Mouse (Mus musculus) ES-E14 (cell line): Measurements from ENCODE around the gene Gpr3. TPM values are rescaled to one million over a fixed set of nuclear protein-coding genes. Genes with fewer than 3 reads are reported as not detected.

Source experiments
- DNase-seq: peaks from one replicate; pipeline ENCODE4 v3.0.0-alpha.2; 2013; ENCODE audit warnings: low read depth, low spot score
- H3K27ac ChIP-seq: 2 replicates; pipeline ENCODE4 v1.5.1; 2012; ENCODE audit warnings: low read depth, mild to moderate bottlenecking, low read length, moderate library complexity, mixed read lengths; ENCODE audit not compliant: poor library complexity, insufficient read depth, severe bottlenecking
- H3K36me3 ChIP-seq: 2 replicates; pipeline ENCODE4 v1.6.1; 2012; ENCODE audit warnings: mild to moderate bottlenecking, low read length, moderate library complexity, mixed read lengths; ENCODE audit not compliant: control insufficient read depth, poor library complexity, insufficient read depth, severe bottlenecking
- H3K4me1 ChIP-seq, 2 experiments: fragments of 150-350 bp in 1 of 2; sonication (generic) in 1 of 2; 2 replicates each; pipeline ENCODE4 v1.6.1; 2012; ENCODE audit warnings: low read length in 2 of 2, mild to moderate bottlenecking in 1 of 2, mixed read lengths in 1 of 2; ENCODE audit not compliant: control insufficient read depth in 2 of 2, insufficient read depth in 2 of 2, poor library complexity in 1 of 2
- H3K4me3 ChIP-seq, 2 experiments: fragments of 150-350 bp in 1 of 2; sonication (generic) in 1 of 2; 2 replicates each; pipeline ENCODE4 v1.5.1; 2012; ENCODE audit warnings: low read length in 2 of 2, low read depth in 1 of 2, mild to moderate bottlenecking in 1 of 2, mixed read lengths in 1 of 2; ENCODE audit not compliant: insufficient read depth in 1 of 2, poor library complexity in 1 of 2, severe bottlenecking in 1 of 2
- H3K9ac ChIP-seq: 2 replicates; pipeline ENCODE4 v1.6.1; 2012; ENCODE audit warnings: low read depth, mild to moderate bottlenecking, low read length, mixed read lengths; ENCODE audit not compliant: poor library complexity, insufficient read depth, severe bottlenecking
- H3K9me3 ChIP-seq: fragments of 150-350 bp; sonication (generic); 2 replicates; pipeline ENCODE4 v1.6.1; 2012; ENCODE audit warnings: low read depth, mild to moderate bottlenecking, low read length; ENCODE audit not compliant: control insufficient read depth, insufficient read depth
- CHD2 ChIP-seq: IDR thresholded peaks from 2 replicates; pipeline ENCODE4 v1.6.1; 2014; ENCODE audit warnings: mild to moderate bottlenecking, low read depth, low read length, inconsistent platforms
- HCFC1 ChIP-seq: IDR thresholded peaks from 2 replicates; pipeline ENCODE4 v1.6.1; 2012; ENCODE audit warnings: low read length, inconsistent platforms, borderline replicate concordance; ENCODE audit not compliant: insufficient read depth
- MAFK ChIP-seq: IDR thresholded peaks from 2 replicates; pipeline ENCODE4 v1.6.1; 2014; ENCODE audit warnings: mild to moderate bottlenecking, low read depth, low read length, inconsistent platforms; ENCODE audit not compliant: insufficient read depth
- ZC3H11A ChIP-seq: IDR thresholded peaks from 2 replicates; pipeline ENCODE4 v1.6.1; 2012; ENCODE audit warnings: low read depth, mild to moderate bottlenecking, inconsistent platforms, low read length, borderline replicate concordance
- ZNF384 ChIP-seq: IDR thresholded peaks from 2 replicates; pipeline ENCODE4 v1.6.1; 2012; ENCODE audit warnings: low read depth, low read length, inconsistent platforms
- in situ Hi-C, 2 experiments: fragments of 600-800 bp; cut with MboI; formaldehyde crosslinking; loops; one replicate each; pipeline ENCODE4 v1.15.1; 2025; ENCODE audit warnings: low sequenced_read_pairs in 2 of 2, inconsistent platforms in 1 of 2; ENCODE audit not compliant: unreplicated experiment in 2 of 2
- total RNA-seq: library from RNA; depleted of rRNA; stranded (reverse); fragments of 300-350 nt; gene quantifications from 2 replicates; pipeline ENCODE4 v1.2.3, GENCODE M21; 2012

Gene Gpr3
- total RNA-seq, 1 experiment = 0.85 TPM

DNA sequence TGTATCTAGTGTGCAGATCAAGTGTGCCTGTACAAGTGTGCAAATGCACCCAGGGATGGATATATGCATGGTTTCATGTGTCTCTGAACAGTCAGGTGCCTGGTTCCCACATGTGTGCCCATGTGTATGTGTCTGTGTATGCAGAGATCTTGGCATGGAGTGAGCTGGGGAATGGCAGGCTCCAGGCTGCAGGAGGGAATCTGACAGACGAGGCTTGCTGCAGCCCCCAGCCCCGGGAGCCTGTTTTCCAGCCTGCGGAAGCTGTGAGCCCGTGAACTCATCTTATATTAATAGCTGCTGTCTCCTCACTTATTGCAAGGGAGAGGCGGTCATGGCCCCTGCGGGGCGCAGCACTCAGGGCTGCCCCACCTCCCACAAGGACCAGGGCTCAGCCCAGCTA is 8.0 kb downstream of the Gpr3 start:
- Histone ChIP-seq H3K9me3 (no peaks in the 10 kb centered on the region), H3K4me3 (no peak overlapping the region), H3K36me3 (no peaks in the 10 kb centered on the region), H3K27ac (no peak overlapping the region), H3K4me1 (peaks cover 3 to 24% of the 10 kb centered on the region in 2 experiments; a peak in 3 of 4 replicates), H3K9ac (no peak overlapping the region)
- DNase-seq = no peak
- TF ChIP-seq CHD2 (no peak), MAFK (no peak), ZC3H11A (no peak), ZNF384 (no peak), HCFC1 (no peak)
- in situ Hi-C loops = no loop called here

DNA sequence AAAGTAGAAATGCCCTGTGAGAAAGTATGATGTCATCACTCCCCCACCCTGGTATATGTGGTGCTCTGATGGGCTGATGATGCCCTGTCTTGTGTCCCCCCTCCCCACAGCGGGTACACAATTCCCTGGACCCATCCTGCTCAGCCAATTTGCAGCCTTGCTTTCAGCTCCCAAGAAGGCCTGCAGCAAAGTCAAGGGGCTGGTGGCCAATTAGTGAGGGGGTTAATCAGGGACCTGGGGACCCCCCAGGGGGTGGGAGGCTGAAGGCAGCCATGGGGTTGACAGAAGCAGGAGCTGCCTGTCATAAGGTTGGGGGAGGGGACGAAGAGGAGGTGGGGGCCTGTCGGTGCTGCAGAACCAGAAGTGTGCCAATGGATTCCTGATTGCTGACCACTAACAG is 8.7 kb downstream of the Gpr3 start:
- no peak overlapping the region for H3K4me3 ChIP-seq
- no peak for TF ChIP-seq MAFK
- TF ChIP-seq CHD2 = no peak
- TF ChIP-seq ZNF384 = no peak
- TF ChIP-seq HCFC1 = no peak
- H3K9ac ChIP-seq = no peak overlapping the region
- no peak for DNase-seq
- H3K4me1 ChIP-seq = peaks cover 3 to 28% of the 10 kb centered on the region in 2 experiments; a peak in 3 of 4 replicates
- no peaks in the 10 kb centered on the region for H3K36me3 ChIP-seq
- no peak overlapping the region for H3K27ac ChIP-seq
- H3K9me3 ChIP-seq = no peaks in the 10 kb centered on the region
- in situ Hi-C loops = no loop called here

DNA sequence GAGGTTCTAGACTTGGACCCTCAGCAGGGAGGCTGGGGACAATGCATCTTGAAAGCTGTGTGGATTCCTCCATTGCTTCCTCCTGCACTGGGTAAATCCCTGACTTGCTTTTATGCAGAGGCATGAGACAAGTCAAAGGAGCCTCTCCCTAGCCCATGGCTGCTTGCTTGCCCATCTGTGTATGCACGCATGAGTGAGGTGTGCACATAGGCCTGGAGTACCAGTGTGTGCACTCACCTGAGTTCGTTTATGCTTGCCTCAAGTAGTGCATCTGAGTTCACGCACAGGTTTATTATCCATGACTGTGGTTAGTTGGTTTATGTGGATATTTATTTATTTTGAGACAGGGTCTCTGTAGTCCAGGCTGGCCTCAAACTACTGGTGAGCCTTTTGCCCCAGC is 10.1 kb downstream of the Gpr3 start:
- TF ChIP-seq ZC3H11A = no peak
- TF ChIP-seq MAFK = no peak
- TF ChIP-seq CHD2 = no peak
- no peak for TF ChIP-seq ZNF384
- TF ChIP-seq HCFC1 = no peak
- H3K4me1 ChIP-seq = peaks cover 5 to 35% of the 10 kb centered on the region in 2 experiments; a peak in 3 of 4 replicates
- no peak for DNase-seq
- H3K4me3 ChIP-seq = no peak overlapping the region
- no peak overlapping the region; the same call in 1 of the 2 replicates for H3K27ac ChIP-seq
- no peaks in the 10 kb centered on the region; the same call in 1 of the 2 replicates for H3K36me3 ChIP-seq
- in situ Hi-C loops = no loop called here
- H3K9me3 ChIP-seq = no peaks in the 10 kb centered on the region
- H3K9ac ChIP-seq = 0 out of 2 replicates have a peak overlapping the region, but pooled peaks have one; percentile 22

DNA sequence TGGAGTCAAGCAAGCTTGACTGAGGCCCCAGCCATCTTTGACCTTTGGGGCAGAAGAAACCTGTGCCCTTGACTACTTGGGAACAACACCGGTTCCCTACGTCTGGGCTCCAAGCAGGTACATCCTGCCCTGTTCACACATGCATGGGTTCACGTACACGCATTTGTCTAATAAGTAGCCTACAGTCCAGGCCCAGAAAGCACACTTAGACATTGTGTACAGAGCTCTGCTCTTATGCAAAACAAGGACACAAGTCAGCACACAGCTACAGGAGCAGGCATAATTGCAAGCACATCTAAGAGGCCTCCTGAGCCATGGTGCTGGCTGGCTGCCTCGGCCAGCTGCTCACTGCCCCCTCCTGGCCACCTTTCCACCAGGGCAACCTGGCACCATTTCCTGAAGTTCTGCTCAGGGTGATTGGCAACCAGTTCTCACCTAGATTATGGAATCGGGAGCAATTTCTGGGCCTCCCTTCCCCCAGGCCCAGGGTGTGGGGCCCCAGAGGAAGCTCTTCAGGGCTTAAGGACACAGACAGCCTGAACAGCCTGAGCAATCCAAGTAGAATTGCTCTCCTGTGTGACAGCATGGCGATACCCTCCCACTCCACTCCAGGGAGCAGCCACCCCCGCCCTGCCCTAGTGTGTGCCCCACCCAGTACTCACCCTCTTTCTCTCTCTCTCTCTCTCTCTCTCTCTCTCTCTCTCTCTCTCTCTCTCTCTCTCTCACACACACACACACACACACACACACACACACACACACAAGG is 11.1 kb downstream of the Gpr3 start:
- H3K4me3 ChIP-seq = peak overlapping the region in 1 of 2 experiments; percentile 5; a peak in 2 of 4 replicates
- no peak for DNase-seq
- peaks cover 11 to 42% of the 10 kb centered on the region in 2 experiments for H3K4me1 ChIP-seq
- TF ChIP-seq ZC3H11A (no peak), MAFK (no peak), ZNF384 (no peak), HCFC1 (no peak), CHD2 (no peak)
- peaks cover 6% of the 10 kb centered on the region for H3K36me3 ChIP-seq
- peak overlapping the region; percentile 38; the same call in 1 of the 2 replicates for H3K9ac ChIP-seq
- no peak overlapping the region for H3K27ac ChIP-seq
- no peaks in the 10 kb centered on the region for H3K9me3 ChIP-seq
- in situ Hi-C loops = no loop called here

DNA sequence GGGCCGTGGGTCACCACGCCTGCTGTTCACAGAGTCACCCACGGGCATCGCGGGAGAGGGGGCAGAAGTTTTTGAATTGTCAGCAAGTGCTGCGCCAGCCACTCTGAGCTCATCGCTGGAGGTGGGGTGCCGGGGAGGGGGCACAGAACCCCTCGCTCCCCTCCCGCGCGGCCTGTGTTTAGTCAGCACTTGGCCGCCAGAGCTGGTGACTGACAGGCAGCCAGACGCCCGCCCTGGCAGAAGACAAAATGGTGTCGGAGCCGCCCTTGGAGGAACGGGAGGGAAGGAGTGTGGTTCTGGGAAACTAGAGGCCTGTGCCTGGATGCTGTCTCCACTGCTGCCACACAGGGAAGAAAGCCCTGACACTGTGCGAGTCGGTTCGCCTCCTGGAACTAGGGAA is 12.0 kb downstream of the Gpr3 start:
- Histone ChIP-seq H3K4me1 (peaks cover 12 to 44% of the 10 kb centered on the region in 2 experiments), H3K9me3 (no peaks in the 10 kb centered on the region), H3K9ac (peak overlapping the region; percentile 38), H3K27ac (no peak overlapping the region), H3K4me3 (peak overlapping the region in 1 of 2 experiments; percentile 42; a peak in 2 of 4 replicates), H3K36me3 (peaks cover 13% of the 10 kb centered on the region)
- TF ChIP-seq ZC3H11A (no peak), HCFC1 (no peak), CHD2 (no peak), ZNF384 (no peak), MAFK (no peak)
- in situ Hi-C loops = no loop called here
- DNase-seq = no peak
